Mouse (Mus musculus) megakaryocyte, embryonic 14.5 days (primary cell): ENCODE measurements at regions not wholly inside any gene's neighbourhood (a gene's known extent, or its start where the extent isn't known, plus 50 kb on each side); places are given as distances from the start of the nearest gene placed in this dataset.

Source experiments
- FLI1 ChIP-seq: IDR thresholded peaks from 2 replicates; pipeline ENCODE4 v1.6.1; 2012; ENCODE audit warnings: low read length, inconsistent platforms, mixed read lengths
- GATA1 ChIP-seq: IDR thresholded peaks from 3 replicates; pipeline ENCODE4 v1.6.1; 2012; ENCODE audit warnings: mixed read lengths, low read length, inconsistent platforms, borderline replicate concordance

- TF ChIP-seq FLI1 (no peak), GATA1 (no peak)
Measured at GRCm38 (mm10) chr7:130089896-130090610, 430.1 kb downstream of the Ate1 start.
